Mouse (Mus musculus) bone marrow, adult 2 months (tissue): ENCODE measurements around the gene Atp5j2.

Experiments
- CTCF ChIP-seq: fragments of 200-500 bp; IDR thresholded peaks from 2 replicates; pipeline ENCODE4 v1.5.1; 2011; ENCODE audit warnings: low read length, control low read depth; ENCODE audit not compliant: control insufficient read depth, insufficient read depth
- POLR2A ChIP-seq: fragments of 200-500 bp; IDR thresholded peaks from 2 replicates; pipeline ENCODE4 v1.6.1; 2011; ENCODE audit warnings: low read depth, mild to moderate bottlenecking, control low read depth, low read length, borderline replicate concordance; ENCODE audit not compliant: control insufficient read depth

GRCm38 (mm10) chr5:145214679-145215078, 22.8 kb upstream of the Atp5j2 start:
- no peak for TF ChIP-seq POLR2A
- no peak for TF ChIP-seq CTCF
